Mouse (Mus musculus): ENCODE data around the gene Aplp1. TPM values are rescaled to one million over a fixed set of nuclear protein-coding genes. Genes with fewer than 3 reads are reported as not detected.

Aplp1 gene
- polyA plus RNA-seq, 1 experiment from 2014 or later, result 40.8 TPM

DNA sequence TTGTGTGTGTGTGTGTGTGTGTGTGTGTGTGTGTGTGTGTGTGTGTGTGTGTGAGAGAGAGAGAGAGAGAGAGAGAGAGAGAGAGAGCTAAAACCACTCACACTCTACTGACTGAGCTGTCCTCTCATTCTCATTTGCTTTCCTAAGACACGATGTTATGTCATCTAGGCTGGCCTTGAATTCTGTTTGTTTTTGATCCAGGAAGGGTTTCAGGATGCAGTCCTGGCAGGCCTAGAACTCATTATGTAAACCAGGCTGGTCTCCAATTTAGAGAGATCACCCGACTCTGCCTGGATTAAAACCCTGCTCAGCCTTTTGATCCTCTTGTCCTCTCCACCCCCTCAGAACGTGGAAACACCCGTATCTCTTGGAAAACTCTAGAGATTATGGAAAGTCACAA lies 18.7 kb upstream of the Aplp1 start:
- no peak overlapping the region for H3K4me3 ChIP-seq (replicated peaks)
- no peak for ATAC-seq
- no peak overlapping the region for H3K4me2 ChIP-seq (replicated peaks)
- peaks cover 83% of the 10 kb centered on the region for H3K27me3 ChIP-seq (replicated peaks)
- H3K4me1 ChIP-seq (replicated peaks), result no peaks in the 10 kb centered on the region
- H3K9ac ChIP-seq, result no peak overlapping the region
- no peak overlapping the region for H3K27ac ChIP-seq
- no peaks in the 10 kb centered on the region for H3K9me3 ChIP-seq
- H3K36me3 ChIP-seq, result no peaks in the 10 kb centered on the region
- WGBS, result 26% methylated on average over 4 of the region's 4 CpGs

GRCm38 (mm10) chr7:30463568-30463967 lies 18.2 kb upstream of the Aplp1 start:
- Histone ChIP-seq H3K4me1 (replicated peaks) (no peaks in the 10 kb centered on the region), H3K27ac (no peak overlapping the region), H3K9me3 (no peaks in the 10 kb centered on the region), H3K4me3 (replicated peaks) (no peak overlapping the region), H3K27me3 (replicated peaks) (peaks cover 86% of the 10 kb centered on the region), H3K36me3 (no peaks in the 10 kb centered on the region), H3K9ac (no peak overlapping the region), H3K4me2 (replicated peaks) (no peak overlapping the region)
- ATAC-seq, result no peak
- WGBS, result 38% methylated on average over 7 of the region's 7 CpGs

DNA sequence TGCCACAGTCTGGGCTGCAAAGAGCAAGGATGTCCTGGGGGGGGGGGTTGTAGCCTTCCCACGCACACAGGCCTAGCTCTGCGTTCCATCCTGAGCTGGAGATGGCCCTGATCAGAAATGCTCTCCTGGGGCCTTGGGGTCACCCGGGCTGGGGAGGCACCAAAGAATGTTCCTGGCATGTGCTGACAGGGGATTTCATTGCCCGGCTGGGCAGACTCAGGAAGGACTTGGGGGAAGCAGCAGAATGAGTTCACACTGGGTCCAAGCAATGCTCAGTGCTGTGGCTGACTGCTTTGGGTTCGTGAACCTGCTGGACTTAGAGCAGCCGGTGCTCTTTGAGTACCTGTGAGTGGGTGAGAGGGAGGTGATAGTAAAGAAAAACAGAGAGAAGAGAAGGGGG lies 14.1 kb upstream of the Aplp1 start:
- WGBS, result 35% methylated on average over 6 of the region's 6 CpGs
- Histone ChIP-seq H3K4me2 (replicated peaks) (no peak overlapping the region), H3K9ac (no peak overlapping the region), H3K36me3 (no peaks in the 10 kb centered on the region), H3K27ac (no peak overlapping the region), H3K4me1 (replicated peaks) (peaks cover 11% of the 10 kb centered on the region), H3K27me3 (replicated peaks) (peaks cover 92% of the 10 kb centered on the region), H3K9me3 (no peaks in the 10 kb centered on the region), H3K4me3 (replicated peaks) (no peak overlapping the region)
- no peak for ATAC-seq

GRCm38 (mm10) chr7:30457629-30458330 lies 12.4 kb upstream of the Aplp1 start, which contains the start of the genes Kirrel2 and Nphs1:
Gene Kirrel2, minus strand, starts transcription at chr7:30457690.
Gene Nphs1, plus strand, starts transcription at chr7:30458315.
- peak; percentile 60 for ATAC-seq
- no peak within 1 kb of the TSS for H3K27ac ChIP-seq

DNA sequence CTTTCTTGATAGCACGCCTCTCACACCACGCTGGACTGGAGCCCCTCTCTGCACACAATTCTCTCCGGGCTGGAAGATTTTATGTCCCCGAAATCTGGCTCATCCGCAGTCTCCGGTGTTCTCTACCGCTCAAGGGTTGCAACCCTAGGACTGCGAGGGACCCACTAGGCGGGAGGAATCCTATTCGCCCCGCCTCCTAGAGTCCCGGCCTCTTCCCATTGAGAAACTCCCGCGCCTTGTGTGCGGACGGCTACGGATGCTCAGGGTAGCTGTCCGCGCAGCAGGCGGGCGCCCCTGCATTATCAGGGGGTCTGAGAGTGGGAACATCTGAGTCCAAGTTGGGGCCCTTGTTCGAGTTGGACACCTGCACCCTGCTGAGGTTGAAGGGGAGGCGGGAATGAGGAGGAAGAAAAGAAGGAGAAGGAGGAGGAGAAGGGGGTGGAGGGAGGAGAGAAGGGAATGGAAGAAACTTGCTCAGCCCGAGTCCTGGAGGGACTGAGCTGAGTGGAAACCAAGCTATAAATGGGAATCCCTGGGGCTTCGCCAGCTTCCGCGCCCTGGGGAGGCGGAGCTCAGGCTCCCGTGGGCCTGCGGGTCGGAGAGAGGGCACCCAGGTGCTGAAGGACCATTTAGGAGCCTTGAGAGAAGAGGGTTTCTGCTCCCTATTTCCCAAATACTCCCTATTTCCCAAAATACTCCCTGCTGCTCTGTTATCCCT lies 11.7 kb upstream of the Aplp1 start:
- ATAC-seq, result no peak
- Histone ChIP-seq H3K27ac (no peak overlapping the region), H3K9ac (0 out of 2 replicates have a peak overlapping the region, but pooled peaks have one; percentile 5), H3K4me2 (replicated peaks) (peak overlapping the region; percentile 46), H3K27me3 (replicated peaks) (peaks cover 94% of the 10 kb centered on the region), H3K4me3 (replicated peaks) (peak overlapping the region; percentile 14), H3K4me1 (replicated peaks) (peaks cover 17% of the 10 kb centered on the region), H3K36me3 (no peaks in the 10 kb centered on the region), H3K9me3 (no peaks in the 10 kb centered on the region)
- WGBS, result 1% methylated on average over 31 of the region's 31 CpGs

More at GRCm38 (mm10) chr7:30457629-30458330, 12.4 kb upstream of the Aplp1 start, which contains the start of the genes Kirrel2 and Nphs1:
- Histone ChIP-seq H3K9ac (0 out of 2 replicates have a peak within 1 kb of the TSS, but pooled peaks have one; percentile 5), H3K27me3 (replicated peaks) (peaks cover 97% of the 10 kb centered on the region), H3K9me3 (no peaks in the 10 kb centered on the region), H3K4me3 (replicated peaks) (peak within 1 kb of the TSS; percentile 14), H3K4me2 (replicated peaks) (peak within 1 kb of the TSS; percentile 46), H3K36me3 (no peaks in the 10 kb centered on the region), H3K4me1 (replicated peaks) (peaks cover 17% of the 10 kb centered on the region)
- 3% methylated on average over 16 of the region's 16 CpGs for WGBS

DNA sequence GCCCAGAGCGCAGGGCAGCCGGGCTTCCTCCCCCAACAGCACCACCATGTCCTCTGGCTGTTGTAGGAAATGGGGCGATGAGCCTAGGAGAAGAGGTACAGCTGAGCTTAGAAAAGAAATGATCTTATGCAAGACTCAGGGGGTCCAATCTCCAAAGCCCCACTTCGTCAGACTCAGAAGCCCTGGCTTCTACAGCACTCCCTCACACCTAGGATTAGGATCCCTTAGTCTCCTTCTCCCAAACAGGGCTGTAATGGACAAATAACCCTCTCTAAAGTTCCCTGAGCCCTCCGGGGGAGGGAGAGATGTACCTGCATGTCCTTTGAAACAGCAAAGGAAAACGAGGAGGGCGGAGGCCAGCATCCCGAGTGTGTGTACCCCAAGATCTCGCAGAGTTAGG lies 11.2 kb upstream of the Aplp1 start:
- under 1% methylated on average over 9 of the region's 9 CpGs for WGBS
- Histone ChIP-seq H3K27me3 (replicated peaks) (peaks cover 88% of the 10 kb centered on the region), H3K4me1 (replicated peaks) (peaks cover 17% of the 10 kb centered on the region), H3K9me3 (no peaks in the 10 kb centered on the region), H3K27ac (no peak overlapping the region), H3K9ac (no peak overlapping the region), H3K4me2 (replicated peaks) (peak overlapping the region; percentile 46), H3K36me3 (no peaks in the 10 kb centered on the region), H3K4me3 (replicated peaks) (peak overlapping the region; percentile 14)
- no peak for ATAC-seq

DNA sequence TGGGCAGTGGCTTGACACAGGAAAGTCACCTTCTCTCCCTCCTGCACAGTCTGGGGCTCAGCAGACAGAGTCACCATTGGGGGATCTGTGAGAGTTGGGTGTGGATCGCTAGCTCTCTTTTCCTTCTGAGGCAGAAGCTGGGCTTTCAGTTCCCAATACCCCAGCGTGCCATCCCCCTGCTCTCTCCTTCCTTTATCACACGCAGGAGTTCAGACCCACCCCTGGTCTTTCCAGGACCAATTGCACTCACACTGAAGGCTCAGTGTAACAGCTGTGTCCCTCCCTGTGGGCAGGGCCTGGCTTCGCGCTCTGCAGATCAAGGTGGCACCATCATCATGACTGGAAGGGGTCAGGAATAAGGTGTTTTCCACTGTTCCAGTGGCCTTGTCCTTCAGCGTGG lies 8.9 kb upstream of the Aplp1 start:
- no peaks in the 10 kb centered on the region for H3K36me3 ChIP-seq
- peak; percentile 25; the same call in 1 of the 2 replicates for ATAC-seq
- H3K4me3 ChIP-seq (replicated peaks), result peak overlapping the region; percentile 17; the same call in 1 of the 2 replicates
- no peaks in the 10 kb centered on the region for H3K9me3 ChIP-seq
- H3K27ac ChIP-seq, result no peak overlapping the region
- peak overlapping the region; percentile 48 for H3K4me2 ChIP-seq (replicated peaks)
- 15% methylated on average over 6 of the region's 6 CpGs for WGBS
- H3K9ac ChIP-seq, result no peak overlapping the region
- peaks cover 17% of the 10 kb centered on the region for H3K4me1 ChIP-seq (replicated peaks)
- H3K27me3 ChIP-seq (replicated peaks), result peaks cover 71% of the 10 kb centered on the region

- Histone ChIP-seq H3K27ac (no peak overlapping the region), H3K4me1 (replicated peaks) (peaks cover 17% of the 10 kb centered on the region), H3K4me2 (replicated peaks) (peak overlapping the region; percentile 48), H3K4me3 (replicated peaks) (peak overlapping the region; percentile 17; the same call in 1 of the 2 replicates), H3K27me3 (replicated peaks) (peaks cover 67% of the 10 kb centered on the region), H3K9me3 (no peaks in the 10 kb centered on the region), H3K36me3 (no peaks in the 10 kb centered on the region), H3K9ac (no peak overlapping the region)
- WGBS, result 1% methylated on average over 25 of the region's 25 CpGs
- peak; percentile 88 for ATAC-seq
Measured at GRCm38 (mm10) chr7:30453766-30454165, 8.4 kb upstream of the Aplp1 start.

DNA sequence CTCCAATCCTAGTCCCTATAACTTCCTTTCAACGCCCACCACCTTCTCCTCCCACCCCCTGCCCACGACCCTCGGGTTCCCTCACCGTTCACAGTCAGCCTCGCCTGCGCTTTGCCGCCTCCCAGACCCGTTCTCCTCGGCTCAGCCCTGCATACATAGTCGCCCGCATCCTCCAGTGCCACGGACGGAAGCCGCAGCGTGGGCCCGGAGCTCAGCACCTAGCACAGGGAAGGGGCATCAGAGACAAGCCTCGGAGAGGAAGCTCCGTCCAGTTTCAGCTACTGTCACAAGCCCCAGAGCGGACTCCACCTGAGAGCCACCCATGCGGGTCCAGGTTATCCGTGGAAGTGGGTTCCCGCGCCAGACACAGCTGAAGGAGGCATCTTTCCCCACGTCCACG lies 8.0 kb upstream of the Aplp1 start:
- Histone ChIP-seq H3K27ac (no peak overlapping the region), H3K4me2 (replicated peaks) (peak overlapping the region; percentile 48; the same call in 1 of the 2 replicates), H3K27me3 (replicated peaks) (peaks cover 63% of the 10 kb centered on the region), H3K4me1 (replicated peaks) (peaks cover 17% of the 10 kb centered on the region), H3K36me3 (no peaks in the 10 kb centered on the region), H3K9me3 (no peaks in the 10 kb centered on the region), H3K9ac (no peak overlapping the region), H3K4me3 (replicated peaks) (no peak overlapping the region)
- 17% methylated on average over 25 of the region's 25 CpGs for WGBS
- ATAC-seq, result 0 out of 2 replicates have a peak, but pooled peaks have one; percentile 5

- no peaks in the 10 kb centered on the region for H3K9me3 ChIP-seq
- peaks cover 32% of the 10 kb centered on the region for H3K27me3 ChIP-seq (replicated peaks)
- H3K27ac ChIP-seq, result no peak overlapping the region
- WGBS, result 70% methylated on average over 7 of the region's 7 CpGs
- no peak overlapping the region for H3K4me3 ChIP-seq (replicated peaks)
- no peak overlapping the region for H3K9ac ChIP-seq
- H3K4me2 ChIP-seq (replicated peaks), result no peak overlapping the region
- no peak for ATAC-seq
- H3K4me1 ChIP-seq (replicated peaks), result peaks cover 11% of the 10 kb centered on the region; the same call in 1 of the 2 replicates
- H3K36me3 ChIP-seq, result no peaks in the 10 kb centered on the region
Measured at GRCm38 (mm10) chr7:30450241-30450640, 4.9 kb upstream of the Aplp1 start.

GRCm38 (mm10) chr7:30444154-30444970 lies 973 bp downstream of the Aplp1 start:
- Histone ChIP-seq H3K27ac (no peak overlapping the region), H3K36me3 (no peaks in the 10 kb centered on the region), H3K9ac (peak overlapping the region; percentile 60), H3K9me3 (no peaks in the 10 kb centered on the region), H3K4me1 (replicated peaks) (peaks cover 21% of the 10 kb centered on the region), H3K27me3 (replicated peaks) (peaks cover 8% of the 10 kb centered on the region), H3K4me3 (replicated peaks) (peak overlapping the region; percentile 69), H3K4me2 (replicated peaks) (peak overlapping the region; percentile 93)
- WGBS, result 2% methylated on average over 38 of the region's 38 CpGs
- peak; percentile 27 for ATAC-seq

- Histone ChIP-seq H3K36me3 (no peaks in the 10 kb centered on the region), H3K4me1 (replicated peaks) (peaks cover 21% of the 10 kb centered on the region), H3K27me3 (replicated peaks) (peaks cover 8% of the 10 kb centered on the region), H3K9ac (no peak overlapping the region), H3K4me3 (replicated peaks) (peak overlapping the region; percentile 69), H3K9me3 (no peaks in the 10 kb centered on the region), H3K4me2 (replicated peaks) (peak overlapping the region; percentile 93), H3K27ac (no peak overlapping the region)
- WGBS, result 23% methylated on average over 9 of the region's 9 CpGs
- no peak for ATAC-seq
Measured at GRCm38 (mm10) chr7:30443696-30444095, 1.6 kb downstream of the Aplp1 start.
